Mouse (Mus musculus) left cerebral cortex, adult 11 months (tissue): ENCODE measurements around the gene Map3k4.
"Not testable (repeated sequence)": the region's sequence is repeated elsewhere in the genome, so short reads cannot be mapped to it uniquely, and the experiment has no call there.

Source experiments
- DNase-seq: peaks from one replicate; pipeline ENCODE4 v3.0.0; 2022; ENCODE audit warnings: low spot score

Gene Map3k4

DNA sequence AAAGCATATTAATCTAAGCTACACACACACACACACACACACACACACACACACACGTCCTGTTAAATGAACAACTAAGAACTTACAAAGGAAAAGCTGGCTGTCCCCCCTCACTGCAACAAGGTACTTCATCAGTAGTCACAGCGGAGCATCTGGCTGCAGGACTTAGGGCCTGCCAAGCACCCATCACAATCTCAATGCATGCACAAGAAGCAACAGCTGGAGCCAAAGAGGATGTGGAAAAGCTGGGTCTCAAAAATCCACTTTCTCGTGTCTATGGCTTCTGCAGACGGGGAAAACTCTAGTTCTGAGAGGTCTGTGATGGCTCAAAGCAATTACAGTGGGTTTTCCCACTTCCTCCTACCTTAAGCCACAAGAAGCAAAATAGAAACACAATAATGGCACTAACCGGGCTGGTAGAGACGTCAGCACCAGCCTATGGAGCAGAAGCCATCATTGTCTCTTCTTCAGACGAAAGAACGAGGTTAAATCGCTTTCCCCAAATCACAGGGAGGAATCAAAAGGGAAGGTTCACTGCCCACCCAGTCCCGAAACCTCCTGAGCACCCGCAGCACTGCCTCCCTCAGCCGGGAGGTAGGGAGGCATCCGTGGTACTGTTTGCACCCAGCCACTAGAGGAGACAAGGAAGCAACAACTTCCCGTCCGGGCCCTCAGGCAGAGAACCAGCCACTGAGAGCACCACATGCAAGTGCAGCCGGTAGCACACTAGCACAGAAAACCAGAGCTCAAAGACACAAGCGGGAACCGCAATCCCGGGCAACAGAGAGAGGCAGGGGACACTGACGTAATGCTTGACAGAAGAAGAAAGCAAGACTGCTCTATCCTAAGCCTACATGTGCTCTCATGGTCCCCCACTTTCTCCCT lies 11.1 kb downstream of the Map3k4 start:
- no peak for DNase-seq

DNA sequence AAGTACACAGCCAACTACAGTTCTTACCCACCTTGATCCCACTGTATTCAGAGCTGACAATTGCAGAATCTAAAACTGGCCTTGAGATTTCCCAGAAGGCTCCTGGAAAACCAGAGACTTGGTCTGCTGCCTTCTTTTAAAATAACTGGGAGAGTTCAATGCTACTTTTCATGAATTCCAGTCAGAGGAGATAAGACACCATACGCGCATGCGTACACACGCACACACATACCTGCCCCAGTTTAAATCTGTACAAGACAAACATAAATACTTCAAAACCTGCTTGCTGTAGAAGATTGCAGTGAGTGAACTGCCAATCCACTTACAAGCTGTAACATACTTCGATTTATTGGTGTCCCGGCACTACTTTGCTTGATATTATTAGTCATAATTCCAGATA lies 13.9 kb downstream of the Map3k4 start:
- DNase-seq: no peak

DNA sequence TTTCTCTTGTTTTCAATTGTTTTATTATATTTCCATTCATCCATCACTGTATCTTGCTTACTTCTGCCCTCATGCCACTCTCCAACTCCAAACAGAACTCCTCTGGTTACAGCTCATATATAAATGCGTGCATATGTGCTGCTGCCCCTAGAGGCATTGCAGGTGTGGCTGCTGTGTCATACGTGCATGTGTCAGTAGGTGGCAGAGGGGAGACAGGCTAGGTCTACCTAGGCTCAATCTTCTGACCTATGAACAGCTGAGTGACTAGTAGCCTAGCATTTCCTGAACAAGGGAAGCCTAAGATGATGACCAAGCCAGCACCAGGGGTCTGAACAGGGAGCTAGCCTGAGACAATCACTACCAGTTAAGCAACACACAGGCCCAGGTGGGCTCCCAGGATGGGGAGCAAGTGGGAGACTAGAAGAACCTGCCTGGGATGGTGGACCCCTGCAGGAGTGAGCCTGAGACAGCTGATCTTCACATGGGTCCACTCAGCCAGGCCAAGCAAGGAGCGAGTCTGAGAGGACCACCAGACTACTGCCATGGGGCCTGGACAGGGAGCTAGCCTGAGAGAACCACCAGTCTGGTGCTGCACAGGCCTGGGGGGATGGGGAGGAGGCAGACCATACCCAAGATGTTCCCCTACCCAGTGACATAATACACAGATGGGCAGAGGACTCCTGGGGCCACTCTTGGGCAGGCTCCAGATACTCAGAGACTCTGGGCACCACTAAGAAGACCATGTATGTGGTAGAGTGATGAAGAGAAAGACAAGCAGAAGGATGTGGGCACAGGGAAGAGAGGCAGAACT lies 17.5 kb downstream of the Map3k4 start:
- DNase-seq: no peak

DNA sequence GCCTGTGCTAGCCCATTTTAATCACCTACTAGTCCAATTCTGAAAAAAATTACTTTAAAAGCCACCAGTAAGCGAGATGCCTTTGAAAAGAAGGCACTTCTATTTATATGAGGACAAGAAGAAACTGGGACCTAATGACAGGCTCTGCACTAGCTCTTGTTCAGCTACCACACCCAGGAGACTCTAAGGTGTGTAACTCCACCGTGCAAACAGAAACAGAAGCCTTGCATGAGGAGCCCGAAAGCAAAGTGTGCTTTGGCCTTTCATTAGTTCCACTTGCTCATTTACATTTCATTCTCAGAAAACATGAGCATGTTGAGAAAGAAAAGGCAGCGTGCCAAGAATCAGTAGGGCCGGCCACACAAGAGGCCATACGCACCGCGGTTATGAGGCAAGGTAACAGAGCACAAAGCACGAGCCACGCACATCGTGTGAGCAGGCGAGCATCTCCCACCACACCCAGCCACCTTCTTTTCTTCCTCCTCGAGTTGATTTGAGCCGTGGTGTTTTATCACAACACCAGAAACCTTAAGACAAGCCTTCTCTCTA lies 18.4 kb downstream of the Map3k4 start:
- DNase-seq: no peak

DNA sequence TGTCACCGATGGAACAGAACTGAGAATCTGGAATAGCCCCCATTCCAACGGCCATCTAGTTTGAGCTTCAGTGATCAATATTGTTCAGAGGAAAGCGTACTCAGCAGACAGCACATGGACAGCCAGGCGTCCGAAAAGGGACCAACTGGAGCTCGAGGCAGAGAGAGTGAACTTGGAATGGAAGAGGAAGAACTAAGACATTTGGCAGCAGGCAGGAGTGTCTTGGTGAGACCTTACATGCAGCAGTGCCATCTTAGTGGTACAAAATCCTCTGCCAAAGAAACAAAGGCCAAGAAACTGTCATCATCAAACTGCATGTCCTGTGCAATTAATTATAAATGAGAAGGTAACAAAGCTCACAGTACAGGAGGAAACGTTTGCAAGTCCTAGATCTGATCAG lies 19.2 kb downstream of the Map3k4 start:
- DNase-seq: no peak

DNA sequence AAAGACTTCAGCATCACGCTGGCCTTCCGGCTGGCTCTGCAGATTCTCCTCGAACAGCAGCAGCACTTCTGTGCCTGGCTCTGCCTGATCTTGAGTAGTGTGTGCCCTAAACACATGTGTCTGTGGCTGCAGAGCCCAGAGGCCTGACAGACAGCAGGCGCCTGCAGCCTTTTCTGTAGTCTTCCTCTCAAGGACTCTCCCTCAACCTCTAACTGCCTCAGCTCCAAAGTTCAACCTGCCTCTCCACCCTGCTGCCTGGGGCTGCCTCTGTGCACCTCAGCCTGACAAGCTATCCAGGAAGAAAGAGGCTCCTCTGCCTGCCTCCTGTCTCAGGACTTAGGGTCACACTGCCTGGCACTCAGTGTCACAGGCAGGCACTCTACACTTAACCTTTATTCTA lies 20.6 kb downstream of the Map3k4 start:
- DNase-seq: no peak

DNA sequence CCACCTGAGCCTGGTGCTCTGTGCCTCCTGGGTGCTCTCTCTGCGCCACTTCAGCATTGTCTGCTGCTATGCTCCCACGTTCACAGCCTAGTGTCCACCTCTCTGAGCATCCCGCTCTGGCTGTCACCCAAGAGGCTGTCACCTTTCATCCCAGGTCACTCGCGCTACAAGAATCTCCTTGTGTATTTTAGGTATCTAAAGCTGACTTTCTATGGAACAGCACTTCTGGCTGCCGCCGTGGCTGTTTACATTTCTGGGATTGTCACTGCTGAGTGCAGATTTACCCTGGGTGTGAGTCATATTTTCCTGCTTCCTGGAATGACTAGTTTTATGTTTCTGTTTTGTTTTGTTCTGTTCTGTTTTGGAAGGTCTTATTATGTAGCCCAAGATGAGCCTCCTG lies 21.3 kb downstream of the Map3k4 start:
- DNase-seq: no peak

DNA sequence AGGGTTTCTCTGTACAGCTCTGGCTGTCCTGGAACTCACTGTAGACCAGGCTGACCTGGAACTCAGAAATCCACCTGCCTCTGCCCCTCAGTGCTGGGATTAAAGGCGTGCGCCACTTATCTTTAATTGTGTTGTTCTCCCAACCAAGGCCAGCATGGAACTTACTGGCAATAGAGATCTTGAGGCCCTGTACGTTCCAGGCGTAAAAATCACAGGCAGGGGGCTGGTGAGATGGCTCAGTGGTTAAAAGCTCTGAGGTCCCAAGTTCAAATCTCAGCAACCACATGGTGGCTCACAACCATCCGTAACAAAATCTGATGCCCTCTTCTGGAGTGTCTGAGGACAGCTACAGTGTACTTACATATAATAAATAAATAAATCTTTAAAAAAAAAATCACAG lies 22.7 kb downstream of the Map3k4 start:
- not testable (repeated sequence) for DNase-seq

DNA sequence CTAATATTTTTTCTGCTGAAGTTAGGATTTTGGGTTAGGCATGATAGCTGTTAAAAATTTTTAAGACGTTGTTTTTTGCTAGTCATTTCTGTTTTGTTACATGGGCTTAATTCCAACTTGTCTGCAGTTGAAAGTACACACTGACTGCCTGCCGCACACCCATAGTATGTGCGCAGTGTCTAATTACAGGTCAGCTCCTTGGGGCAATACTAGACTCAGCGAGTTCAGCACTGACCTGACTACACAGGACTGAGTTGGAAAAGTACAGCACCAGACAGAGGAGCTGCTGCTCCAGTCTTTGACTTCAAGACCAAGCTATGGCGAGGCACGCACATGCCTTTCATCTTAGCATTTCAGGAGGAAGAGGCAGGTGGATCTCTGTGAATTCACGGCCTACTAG lies 24.2 kb downstream of the Map3k4 start:
- no peak for DNase-seq

DNA sequence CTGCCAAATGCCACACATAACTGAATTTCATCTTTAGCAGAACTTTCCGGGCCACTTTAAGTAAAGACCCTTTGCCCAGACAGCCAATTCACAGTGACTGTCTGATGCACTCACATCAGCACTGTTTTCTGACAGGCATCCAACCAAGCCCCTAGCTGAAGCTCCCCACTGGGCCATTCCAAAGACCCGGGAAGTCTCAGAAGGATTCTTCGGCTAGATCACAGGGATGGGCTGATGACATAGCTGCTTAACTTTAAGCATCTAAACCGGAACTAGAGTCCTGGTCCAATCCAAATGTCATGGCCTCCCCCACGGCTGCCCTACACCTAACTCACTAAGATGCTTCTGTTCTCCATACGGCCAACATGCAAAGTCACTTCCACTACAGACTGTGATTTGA lies 25.0 kb downstream of the Map3k4 start:
- DNase-seq: no peak

DNA sequence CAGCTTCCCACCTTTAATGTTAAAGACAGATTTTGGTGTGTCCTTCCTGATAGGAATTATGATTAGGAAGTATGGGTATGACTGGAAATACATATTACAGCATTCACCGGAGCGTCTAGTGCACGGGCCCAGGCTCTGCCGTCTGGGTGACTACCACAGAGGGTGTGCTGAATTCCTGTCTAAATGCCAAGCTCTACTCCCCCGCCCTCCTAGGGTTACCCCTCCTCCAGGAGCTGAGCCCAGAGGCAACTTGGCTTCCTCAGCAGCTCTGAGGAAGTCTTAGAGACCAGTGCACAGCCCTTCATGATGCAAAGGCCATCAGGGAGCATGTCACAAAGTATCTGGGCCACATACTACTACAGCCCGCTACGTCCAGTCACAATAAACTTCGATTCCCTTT lies 25.7 kb downstream of the Map3k4 start:
- DNase-seq: no peak

DNA sequence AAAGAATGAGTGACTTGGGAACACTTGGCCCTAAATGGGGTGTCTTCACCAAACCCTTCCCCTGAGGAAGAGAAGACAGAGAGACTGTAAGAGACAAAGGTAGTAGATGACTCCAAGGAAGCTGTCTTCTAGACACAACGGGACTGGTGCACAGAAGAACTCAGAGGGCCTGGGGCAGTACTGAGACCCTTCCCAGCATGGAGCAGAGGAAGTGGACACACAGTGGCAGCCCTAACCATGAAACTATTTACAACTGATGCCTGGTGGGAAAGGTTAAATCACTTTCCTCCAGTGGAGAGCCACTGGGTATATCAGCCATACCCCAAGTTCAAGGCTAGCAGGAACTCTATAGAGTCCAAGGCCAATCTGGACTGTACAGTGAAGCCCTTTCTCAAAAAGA lies 26.2 kb downstream of the Map3k4 start:
- no peak for DNase-seq

DNA sequence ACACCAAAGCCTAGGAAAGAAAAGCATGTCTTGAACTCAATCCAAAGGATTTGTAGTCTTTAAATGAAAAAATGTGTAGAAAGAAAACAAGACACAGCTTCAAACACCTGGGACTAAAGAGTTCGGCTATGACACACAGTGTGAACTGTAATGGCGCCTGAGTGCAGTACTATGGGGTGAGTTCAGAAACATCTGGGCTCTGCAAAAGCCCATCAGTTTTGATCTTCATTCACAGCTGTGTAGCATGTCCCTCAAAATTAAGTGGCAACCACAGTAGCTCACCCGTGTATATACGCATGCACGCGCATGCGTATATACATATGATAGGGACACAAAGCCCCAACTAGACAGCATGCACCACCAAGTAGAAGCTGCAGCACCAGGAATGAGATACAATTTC lies 27.4 kb downstream of the Map3k4 start:
- DNase-seq: no peak

DNA sequence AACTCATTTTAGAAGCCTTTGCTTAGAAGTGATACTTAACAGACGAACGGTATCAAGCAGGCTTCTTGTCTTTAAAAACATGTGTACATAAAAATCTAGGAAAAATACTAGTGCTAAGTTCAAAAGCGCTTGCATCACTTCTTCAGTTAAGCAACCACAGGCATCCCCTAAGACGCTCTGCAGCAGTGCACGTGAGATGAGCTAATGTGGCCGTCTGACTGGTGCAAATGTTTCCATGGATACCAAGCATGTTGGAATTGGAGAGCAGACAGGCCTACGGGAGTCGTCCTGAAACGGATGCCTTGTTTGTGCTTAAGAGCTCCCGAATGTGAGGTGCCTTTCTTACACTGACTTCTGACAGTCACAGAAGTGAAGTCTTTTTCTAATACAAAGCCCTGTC lies 27.9 kb downstream of the Map3k4 start:
- no peak for DNase-seq

DNA sequence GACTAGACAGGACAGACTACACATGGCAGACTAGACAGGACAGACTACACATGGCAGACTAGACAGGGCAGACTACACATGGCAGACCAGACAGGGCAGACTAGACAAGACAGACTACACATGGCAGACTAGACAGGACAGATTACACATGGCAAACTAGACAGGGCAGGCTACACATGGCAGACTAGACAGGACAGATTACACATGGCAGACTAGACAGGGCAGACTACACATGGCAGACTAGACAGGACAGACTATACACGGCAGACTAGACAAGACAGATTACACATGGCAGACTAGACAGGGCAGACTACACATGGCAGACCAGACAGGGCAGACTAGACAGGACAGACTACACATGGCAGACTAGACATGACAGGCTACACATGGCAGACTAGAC lies 28.8 kb downstream of the Map3k4 start:
- not testable (repeated sequence) for DNase-seq

DNA sequence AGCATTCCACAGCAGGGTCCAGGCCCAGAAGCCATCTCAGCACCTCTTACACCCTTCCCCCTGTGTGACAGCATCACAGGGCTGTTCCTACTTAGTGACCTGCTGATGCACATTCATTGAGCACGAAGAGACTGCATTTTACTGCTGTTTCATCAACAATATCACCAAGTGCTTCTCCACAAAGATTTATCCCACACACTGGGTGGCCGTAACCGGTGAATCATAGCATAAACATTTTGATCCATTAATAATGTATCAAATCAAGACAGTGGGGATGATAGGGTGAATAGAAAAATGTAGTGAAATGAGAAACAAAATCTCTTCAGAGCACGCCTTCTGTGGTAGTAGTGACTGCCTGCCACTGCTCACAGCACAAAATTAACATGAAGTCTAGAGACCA lies 29.7 kb downstream of the Map3k4 start:
- no peak for DNase-seq

DNA sequence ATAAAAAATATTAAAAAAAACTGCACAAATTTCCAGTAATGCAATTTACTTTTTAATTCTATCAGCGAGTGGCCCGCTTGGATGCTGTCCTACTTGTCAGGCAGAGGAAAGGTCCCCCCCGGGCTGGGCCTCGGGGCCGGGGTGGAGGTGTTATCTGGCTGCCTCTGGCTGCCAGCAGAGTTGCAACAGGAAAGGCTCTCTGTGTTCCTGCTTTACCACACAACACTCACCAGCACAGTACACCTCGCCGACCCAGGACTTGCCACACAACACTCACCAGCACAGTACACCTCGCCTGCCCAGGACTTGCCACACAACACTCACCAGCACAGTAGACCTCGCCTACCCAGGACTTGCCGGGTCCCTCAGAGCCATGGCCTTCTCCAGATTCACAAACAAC lies 38.8 kb downstream of the Map3k4 start:
- no peak for DNase-seq

DNA sequence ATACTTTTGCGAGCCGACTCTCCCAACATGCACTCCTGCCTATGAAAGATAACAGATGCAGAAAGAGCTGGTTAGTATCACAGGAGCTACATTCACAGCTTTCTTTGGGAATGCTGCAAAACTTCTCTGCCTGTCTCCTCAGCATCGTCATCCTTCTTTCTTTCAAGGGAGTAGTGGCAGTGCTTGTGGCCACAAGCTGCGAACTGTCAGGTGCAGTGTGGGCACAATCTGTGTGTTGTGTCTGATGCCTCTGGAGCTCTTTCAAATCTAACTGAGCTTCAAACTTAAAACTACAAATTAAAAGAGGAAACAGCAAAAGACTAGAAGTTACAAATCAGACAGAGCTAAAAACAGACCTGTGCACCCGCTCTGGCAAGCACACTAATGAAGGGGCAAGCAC lies 40.5 kb downstream of the Map3k4 start:
- no peak for DNase-seq

DNA sequence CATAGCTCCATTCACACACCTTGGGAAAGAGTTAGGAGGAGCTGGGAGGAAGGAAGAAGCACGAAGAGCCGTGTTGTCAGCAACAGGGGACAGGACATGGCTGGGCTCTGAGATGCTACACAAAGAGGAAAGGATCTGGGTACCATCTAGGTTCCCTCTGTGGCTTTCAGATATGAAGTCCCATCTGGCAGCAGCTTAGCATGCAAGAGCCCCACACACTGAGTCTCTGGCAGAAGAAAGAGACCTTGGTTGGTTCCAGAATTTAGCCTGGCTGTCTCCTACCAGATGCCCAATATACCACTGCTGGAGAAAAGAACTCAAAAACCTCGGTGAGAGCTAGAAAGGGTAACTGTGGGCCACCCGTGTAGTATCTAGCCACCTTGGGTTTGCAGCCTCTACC lies 41.3 kb downstream of the Map3k4 start:
- DNase-seq: no peak

DNA sequence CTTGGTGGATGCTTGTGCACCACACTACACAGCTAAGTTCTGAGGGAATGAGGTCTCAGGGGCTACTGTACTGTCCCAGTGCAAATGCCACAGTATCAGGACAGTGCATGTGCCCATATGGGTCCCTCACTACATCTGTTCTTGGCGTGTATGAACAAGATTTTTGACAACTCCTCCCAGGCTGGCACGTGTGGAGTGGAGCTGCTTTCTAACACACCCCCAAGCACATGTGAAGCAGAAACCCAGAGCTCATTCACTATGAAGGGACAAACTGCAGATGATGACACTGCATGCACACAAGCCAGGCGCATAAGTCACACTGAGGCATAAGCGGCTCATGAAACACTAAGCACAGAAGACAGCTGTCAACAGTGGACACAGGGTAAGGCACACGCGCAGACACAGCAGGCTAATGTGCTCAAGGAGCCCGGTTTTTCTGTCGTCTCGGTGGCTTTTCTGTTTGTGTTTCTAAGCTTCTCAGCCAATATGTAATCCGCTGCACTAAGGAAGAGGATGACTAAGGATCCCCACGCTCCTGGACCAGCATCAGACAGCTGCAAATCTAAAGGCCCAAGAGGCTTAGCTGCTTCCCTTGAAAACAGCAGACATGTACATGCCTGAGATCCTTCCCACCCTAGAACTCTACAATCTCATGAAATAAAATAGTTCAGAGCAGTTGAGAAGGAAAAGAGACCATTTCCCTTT lies 41.9 kb downstream of the Map3k4 start:
- no peak for DNase-seq

DNA sequence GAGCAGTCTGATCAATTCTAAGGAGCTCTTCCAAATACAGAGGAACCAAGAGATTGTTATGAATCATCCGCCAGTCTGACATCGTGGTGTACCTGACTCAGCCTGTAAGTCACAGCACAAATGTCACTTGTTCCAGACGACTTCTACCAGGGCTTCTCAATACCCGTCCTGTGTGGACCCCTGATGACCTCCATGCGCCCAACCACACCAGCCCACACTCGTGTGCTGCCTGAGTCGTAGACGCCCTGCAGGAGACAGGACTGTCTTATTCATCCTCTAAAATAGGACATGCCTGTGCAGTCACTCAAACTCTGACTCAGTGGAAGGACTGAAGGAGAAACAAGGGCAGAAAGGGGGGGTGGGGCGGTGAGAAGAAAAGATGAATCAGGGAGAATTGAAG lies 42.8 kb downstream of the Map3k4 start:
- DNase-seq: no peak

DNA sequence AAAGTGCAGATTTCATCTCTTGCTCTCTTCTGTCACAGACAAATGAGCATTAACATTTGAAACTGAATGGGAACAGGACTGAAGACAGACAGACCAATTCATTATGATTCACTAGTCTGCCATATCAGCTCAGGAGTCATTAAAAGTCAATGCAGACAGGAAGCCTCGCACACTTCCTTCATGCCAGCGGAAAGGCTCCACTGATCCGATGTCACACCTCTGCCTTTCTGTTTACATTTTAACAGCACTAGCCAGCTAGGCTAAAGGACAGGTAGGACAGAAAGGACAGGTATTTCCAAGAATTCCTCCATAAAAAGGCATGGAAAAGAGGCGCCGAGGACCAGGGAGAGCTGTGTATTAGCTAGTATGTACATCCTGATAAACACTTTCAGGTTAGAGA lies 45.6 kb downstream of the Map3k4 start:
- DNase-seq: no peak

DNA sequence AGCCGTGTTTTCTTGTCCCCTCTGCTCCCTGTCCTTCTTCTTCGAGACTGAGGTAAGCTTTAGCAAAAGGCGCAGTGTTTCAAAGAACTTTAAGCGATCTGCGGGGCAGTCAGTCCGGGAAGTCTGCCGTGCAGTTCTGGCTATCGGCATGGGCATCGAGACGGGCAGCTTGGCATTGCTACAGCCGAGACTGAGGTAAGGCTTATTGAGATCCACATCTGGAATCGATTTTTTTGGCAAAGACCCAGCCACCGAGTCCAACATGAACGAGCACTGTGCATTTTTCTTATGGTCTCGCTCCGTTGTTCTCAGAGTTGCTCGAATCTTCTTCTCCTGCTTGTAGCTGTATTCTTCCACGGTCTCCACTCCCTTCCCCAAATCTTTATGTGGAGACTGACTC lies 46.8 kb downstream of the Map3k4 start:
- DNase-seq: no peak
